Mouse (Mus musculus): ENCODE measurements around the gene Tmprss4.

DNA sequence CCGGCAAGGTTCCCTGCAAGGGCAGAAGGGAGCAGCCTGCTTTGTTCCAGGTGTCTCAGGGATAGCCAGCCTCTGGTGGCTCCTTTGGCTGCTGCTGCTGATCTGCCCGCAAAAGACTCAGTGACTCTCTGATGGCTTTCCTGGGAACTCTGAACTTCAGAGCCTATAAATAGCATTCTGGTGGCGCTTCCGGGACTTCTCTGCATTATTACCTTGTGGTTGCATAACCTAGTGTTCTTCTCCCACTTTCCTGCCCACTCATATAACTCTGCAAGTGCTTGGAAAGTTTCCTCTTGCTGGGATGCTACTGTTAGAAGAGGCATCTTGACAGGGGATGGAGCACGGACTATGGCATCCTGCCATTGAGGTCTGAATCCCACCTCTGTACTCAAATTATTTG is 6.3 kb downstream of the Tmprss4 start:
- TF ChIP-seq CTCF (IDR thresholded peaks at IDR 0.05; ENCODE audit: extremely low read depth, insufficient read depth, low read length) (no peak), POLR2A (IDR thresholded peaks at IDR 0.05; ENCODE audit: extremely low read depth, insufficient read depth, low read length) (no peak)

All from cortical plate, adult 2 months (tissue).